Mouse (Mus musculus) heart, embryonic 14.5 days (tissue): ENCODE results near the gene Rps23. TPM values are rescaled to one million over a fixed set of nuclear protein-coding genes. Genes with fewer than 3 reads are reported as not detected.

Experiments used
- ATAC-seq: fragments of 200-750 bp; cut with Nextera tagmentation; 2 replicates; pipeline ENCODE4 v1.8.0; 2017; ENCODE audit warnings: low read depth, moderate TSS enrichment; ENCODE audit not compliant: insufficient number of reproducible peaks, insufficient read depth, low FRiP score
- H3K27ac ChIP-seq, 2 experiments: fragments of 200-500 bp in 1 of 2; fragments of 300-500 bp in 1 of 2; sonication (generic) in 1 of 2; replicated peaks in 1 of 2; 2 replicates each; pipeline ENCODE4 v1.5.1; 2012 to 2014; ENCODE audit warnings: low read depth in 2 of 2, low read length in 2 of 2, control low read depth in 1 of 2, mild to moderate bottlenecking in 1 of 2, mixed read lengths in 1 of 2; ENCODE audit not compliant: control insufficient read depth in 1 of 2, insufficient read depth in 1 of 2
- H3K27me3 ChIP-seq: fragments of 300-500 bp; sonication (generic); 2 replicates; pipeline ENCODE4 v1.6.1; 2014; ENCODE audit warnings: mild to moderate bottlenecking, low read length, control low read depth; ENCODE audit not compliant: control insufficient read depth, insufficient read depth
- H3K36me3 ChIP-seq: fragments of 300-500 bp; sonication (generic); 2 replicates; pipeline ENCODE4 v1.6.1; 2014; ENCODE audit warnings: mild to moderate bottlenecking, control low read depth, low read length, mixed read lengths; ENCODE audit not compliant: control insufficient read depth, insufficient read depth
- H3K4me1 ChIP-seq, 2 experiments: fragments of 200-500 bp in 1 of 2; fragments of 300-500 bp in 1 of 2; sonication (generic) in 1 of 2; 2 replicates each; pipeline ENCODE4 v1.6.1; 2012 to 2014; ENCODE audit warnings: low read length in 2 of 2, control low read depth in 1 of 2, mixed read lengths in 1 of 2; ENCODE audit not compliant: control insufficient read depth in 2 of 2, insufficient read depth in 2 of 2
- H3K4me2 ChIP-seq: fragments of 300-500 bp; sonication (generic); 2 replicates; pipeline ENCODE4 v1.6.1; 2014; ENCODE audit warnings: mild to moderate bottlenecking, low read length
- H3K4me3 ChIP-seq, 2 experiments: fragments of 200-500 bp in 1 of 2; fragments of 300-500 bp in 1 of 2; sonication (generic) in 1 of 2; 2 replicates each; pipeline ENCODE4 v1.5.1; 2012 to 2014; ENCODE audit warnings: low read length in 2 of 2, mild to moderate bottlenecking in 2 of 2, control low read depth in 1 of 2, low read depth in 1 of 2, moderate library complexity in 1 of 2; ENCODE audit not compliant: control insufficient read depth in 1 of 2, insufficient read depth in 1 of 2
- H3K9ac ChIP-seq: fragments of 300-500 bp; sonication (generic); 2 replicates; pipeline ENCODE4 v1.6.1; 2014; ENCODE audit warnings: mild to moderate bottlenecking, low read length
- H3K9me3 ChIP-seq: fragments of 300-500 bp; sonication (generic); 2 replicates; pipeline ENCODE4 v1.6.1; 2016; ENCODE audit warnings: low read length, control low read depth; ENCODE audit not compliant: control insufficient read depth
- WGBS: fragments of 180-500 bp; shearing (Covaris S2); extraction: QIAGEN DNeasy Blood & Tissue Kit; methylation state at CpG from one replicate; pipeline ENCODE4 v1.1.7; 2014; 5-methylcytosine and 5-hydroxymethylcytosine counted together
- polyA plus RNA-seq: library from polyadenylated mRNA; unstranded; fragments of >200 nt; fragmentation: Nextera tagmentation; extraction: Ambion mirVana; gene quantifications from 2 replicates; pipeline ENCODE4 v1.2.1, GENCODE M21; 2014

The Rps23 gene
- polyA plus RNA-seq, 1 experiment from 2014 or later: 182 TPM

- no peak overlapping the region for H3K4me2 ChIP-seq
- no peak overlapping the region for H3K9ac ChIP-seq
- H3K4me1 ChIP-seq: no peaks in the 10 kb centered on the region
- WGBS: 83% methylated on average over 7 of the region's 7 CpGs
- H3K27ac ChIP-seq: no peak overlapping the region
- H3K27me3 ChIP-seq: no peaks in the 10 kb centered on the region
- H3K36me3 ChIP-seq: no peaks in the 10 kb centered on the region
- ATAC-seq: no peak
- no peak overlapping the region for H3K4me3 ChIP-seq
- H3K9me3 ChIP-seq: no peaks in the 10 kb centered on the region
These were observed 13.1 kb downstream of the Rps23 start for GRCm38 (mm10) chr13:90935852-90936251.

DNA sequence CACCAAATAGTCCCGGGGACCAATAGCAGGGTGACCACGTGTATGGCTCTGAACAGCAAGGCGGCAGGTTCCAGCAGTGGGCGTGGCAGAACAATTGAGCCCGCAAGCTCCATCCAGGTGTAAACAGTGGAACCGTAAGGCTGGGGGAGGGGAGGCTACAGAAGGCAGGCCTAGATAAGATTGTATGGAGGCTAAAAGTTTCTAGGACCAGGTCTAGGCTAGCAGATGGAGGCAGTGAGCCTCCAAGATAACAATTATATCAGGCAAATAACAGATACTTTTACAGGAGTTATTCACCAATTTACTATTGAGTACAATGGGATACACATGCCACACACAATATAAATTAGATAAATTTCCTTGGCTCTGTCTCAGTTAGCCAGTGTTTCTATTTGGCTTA is 16.4 kb downstream of the Rps23 start:
- H3K4me3 ChIP-seq: no peak overlapping the region
- 43% methylated on average over 6 of the region's 6 CpGs for WGBS
- no peaks in the 10 kb centered on the region for H3K36me3 ChIP-seq
- ATAC-seq: no peak
- H3K27me3 ChIP-seq: no peaks in the 10 kb centered on the region
- H3K9me3 ChIP-seq: no peaks in the 10 kb centered on the region
- H3K27ac ChIP-seq: no peak overlapping the region
- H3K4me2 ChIP-seq: no peak overlapping the region
- H3K4me1 ChIP-seq: no peaks in the 10 kb centered on the region
- no peak overlapping the region for H3K9ac ChIP-seq

GRCm38 (mm10) chr13:90939600-90939999 is 16.8 kb downstream of the Rps23 start:
- H3K9me3 ChIP-seq: no peaks in the 10 kb centered on the region
- no peak overlapping the region for H3K27ac ChIP-seq
- H3K4me3 ChIP-seq: no peak overlapping the region
- no peak for ATAC-seq
- H3K27me3 ChIP-seq: no peaks in the 10 kb centered on the region
- H3K4me1 ChIP-seq: no peaks in the 10 kb centered on the region
- no peak overlapping the region for H3K9ac ChIP-seq
- no peaks in the 10 kb centered on the region for H3K36me3 ChIP-seq
- WGBS: 79% methylated on average over 5 of the region's 5 CpGs
- no peak overlapping the region for H3K4me2 ChIP-seq

- H3K9ac ChIP-seq: no peak overlapping the region
- H3K4me2 ChIP-seq: no peak overlapping the region
- H3K36me3 ChIP-seq: no peaks in the 10 kb centered on the region
- H3K4me1 ChIP-seq: peaks cover 2 to 4% of the 10 kb centered on the region in 2 experiments; a peak in 2 of 4 replicates
- H3K27ac ChIP-seq: no peak overlapping the region
- H3K27me3 ChIP-seq: no peaks in the 10 kb centered on the region
- no peak for ATAC-seq
- 65% methylated on average over 2 of the region's 2 CpGs for WGBS
- no peak overlapping the region for H3K4me3 ChIP-seq
- no peaks in the 10 kb centered on the region for H3K9me3 ChIP-seq
These were observed 36.1 kb downstream of the Rps23 start for GRCm38 (mm10) chr13:90958894-90959293.

DNA sequence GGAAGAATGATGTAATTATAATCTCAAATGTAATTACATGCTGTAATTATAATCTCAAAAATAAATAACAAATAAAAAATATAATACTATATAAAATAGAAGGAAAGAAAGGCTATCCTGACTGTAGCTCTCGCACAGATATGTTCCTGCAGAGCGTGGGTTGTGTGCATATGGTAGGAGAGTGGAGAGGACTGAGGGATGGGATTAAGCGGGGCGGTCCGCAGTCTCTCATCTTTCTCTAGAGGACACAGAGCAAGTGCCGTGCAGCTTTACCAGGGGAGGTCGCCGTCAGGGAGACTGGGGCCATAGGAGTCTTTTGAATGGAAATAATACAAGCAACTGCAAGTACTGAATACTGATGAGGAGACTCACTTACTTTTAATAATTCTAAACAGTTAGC is 37.8 kb downstream of the Rps23 start:
- no peaks in the 10 kb centered on the region for H3K27me3 ChIP-seq
- no peak for ATAC-seq
- H3K4me1 ChIP-seq: peaks cover 2 to 4% of the 10 kb centered on the region in 2 experiments; a peak in 2 of 4 replicates
- H3K9ac ChIP-seq: no peak overlapping the region
- no peaks in the 10 kb centered on the region for H3K9me3 ChIP-seq
- WGBS: 89% methylated on average over 8 of the region's 8 CpGs
- H3K4me2 ChIP-seq: no peak overlapping the region
- no peak overlapping the region for H3K4me3 ChIP-seq
- H3K27ac ChIP-seq: no peak overlapping the region
- H3K36me3 ChIP-seq: no peaks in the 10 kb centered on the region

DNA sequence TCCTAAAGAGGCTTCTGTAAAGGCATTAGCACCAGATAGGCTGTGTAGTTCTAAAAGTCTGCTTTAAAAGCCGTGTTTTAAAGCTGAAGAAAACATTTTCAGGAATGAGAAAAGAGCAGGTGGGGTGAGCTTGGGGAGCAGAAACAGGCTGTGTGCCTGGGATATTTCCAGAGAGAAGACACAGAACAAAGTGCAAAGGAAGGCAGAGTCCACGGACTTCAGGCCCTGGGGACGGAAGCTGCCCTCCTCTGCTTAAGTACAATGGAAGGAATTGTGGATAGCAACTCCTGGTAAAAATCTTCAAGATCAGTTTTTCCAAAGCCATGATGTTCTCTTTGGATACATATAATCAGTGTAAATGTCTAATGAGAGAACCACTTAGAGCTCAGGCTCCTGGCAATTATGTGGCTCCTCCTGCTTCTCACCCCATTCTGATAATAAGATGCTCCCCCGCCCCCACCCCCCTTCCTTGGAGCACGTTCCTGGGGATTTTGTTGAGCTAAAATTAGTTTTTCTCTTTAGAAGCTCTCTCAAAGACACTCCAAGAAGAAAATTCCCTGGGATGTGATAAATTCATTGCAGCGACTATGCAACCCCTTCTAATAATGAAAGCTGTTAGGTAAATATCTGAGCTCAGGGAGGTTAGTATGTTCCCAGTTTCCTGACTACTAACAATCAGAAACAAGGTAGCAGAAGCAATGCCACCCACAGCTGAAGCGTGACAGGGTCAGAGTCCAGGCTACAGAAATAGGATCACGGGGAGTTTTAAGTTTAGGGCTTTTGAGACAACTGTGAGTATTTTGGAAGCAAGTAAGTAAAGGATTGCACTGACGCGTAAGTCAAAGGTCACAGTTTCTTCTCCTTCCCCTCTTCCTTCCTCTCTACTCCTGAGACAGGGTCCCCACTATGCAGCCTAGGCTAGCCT is 40.3 kb downstream of the Rps23 start:
- Histone ChIP-seq H3K4me2 (no peak overlapping the region), H3K27me3 (no peaks in the 10 kb centered on the region), H3K4me3 (no peak overlapping the region), H3K27ac (no peak overlapping the region), H3K9me3 (no peaks in the 10 kb centered on the region), H3K4me1 (peaks cover 2 to 4% of the 10 kb centered on the region in 2 experiments; a peak in 2 of 4 replicates), H3K9ac (no peak overlapping the region), H3K36me3 (no peaks in the 10 kb centered on the region)
- WGBS: 48% methylated on average over 10 of the region's 10 CpGs
- ATAC-seq: no peak

DNA sequence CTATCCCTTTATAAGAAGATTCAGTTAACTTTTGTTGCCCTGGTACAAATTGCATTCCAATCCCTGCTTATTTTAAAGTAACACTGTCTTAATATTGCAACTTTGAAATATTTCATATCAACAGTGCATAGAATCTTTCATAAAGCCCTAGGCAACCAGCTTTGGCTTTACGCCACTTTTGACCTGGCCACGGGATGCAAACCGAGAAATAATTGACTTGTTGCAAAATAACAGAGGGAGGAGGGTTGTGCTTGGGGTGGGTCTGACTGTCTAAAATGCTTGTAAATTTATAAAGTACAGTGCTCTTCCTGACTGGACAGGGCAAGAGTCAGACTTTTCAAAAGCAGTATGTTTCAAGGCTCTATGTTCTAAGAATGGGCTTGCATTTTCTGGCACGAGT is 41.8 kb downstream of the Rps23 start:
- Histone ChIP-seq H3K27ac (no peak overlapping the region), H3K36me3 (no peaks in the 10 kb centered on the region), H3K9ac (no peak overlapping the region), H3K27me3 (no peaks in the 10 kb centered on the region), H3K4me1 (peaks cover 2 to 4% of the 10 kb centered on the region in 2 experiments; a peak in 2 of 4 replicates), H3K4me3 (no peak overlapping the region), H3K4me2 (no peak overlapping the region), H3K9me3 (no peaks in the 10 kb centered on the region)
- 87% methylated on average over 4 of the region's 4 CpGs for WGBS
- ATAC-seq: no peak
